Mouse (Mus musculus): ENCODE results near the gene Gpr19. TPM values are rescaled to one million over a fixed set of nuclear protein-coding genes. Genes with fewer than 3 reads are reported as not detected.

Gpr19 gene
- polyA plus RNA-seq, 1 experiment from 2014 or later, result 38.5 TPM

DNA sequence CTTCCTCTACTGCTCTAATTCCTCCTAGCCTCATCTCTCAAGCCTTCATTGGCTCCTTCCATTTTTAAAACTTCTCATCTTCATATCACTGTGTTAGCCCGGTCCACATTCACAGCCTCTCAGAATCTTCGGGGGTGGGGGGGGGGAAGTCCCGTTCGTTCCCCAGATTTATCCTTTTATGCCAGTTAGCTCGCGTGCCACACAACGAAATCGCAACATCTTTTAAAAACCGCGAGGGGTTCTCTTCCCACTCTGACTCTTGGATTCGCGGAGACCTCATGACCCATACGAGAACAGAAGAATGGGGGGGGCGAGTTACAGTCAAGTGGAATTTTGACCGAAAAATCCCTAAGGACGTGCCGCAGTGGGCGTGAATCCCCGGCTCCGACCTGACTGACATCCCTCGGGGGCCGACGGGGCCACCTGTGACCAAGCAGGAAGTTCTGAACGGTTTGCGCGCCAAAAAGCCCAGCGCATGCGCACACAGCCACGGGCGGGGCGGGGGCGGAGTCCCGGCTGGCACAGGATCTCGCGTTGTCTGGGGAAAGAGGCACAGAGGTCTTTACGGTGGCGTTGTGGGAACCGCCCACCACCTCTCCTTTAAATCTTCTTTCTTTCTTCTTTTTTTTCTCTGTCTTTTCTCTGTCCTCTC is 809 bp downstream of the Gpr19 start:
- H3K4me3 ChIP-seq (replicated peaks), result peak overlapping the region; percentile 63
- no peaks in the 10 kb centered on the region for H3K27me3 ChIP-seq
- WGBS, result under 1% methylated on average over 38 of the region's 38 CpGs
- H3K9me3 ChIP-seq, result no peaks in the 10 kb centered on the region
- peaks cover 17% of the 10 kb centered on the region for H3K4me1 ChIP-seq
- H3K36me3 ChIP-seq (replicated peaks), result no peaks in the 10 kb centered on the region
- H3K9ac ChIP-seq, result peak overlapping the region; percentile 78
- ATAC-seq (ENCODE audit: low FRiP score), result peak; percentile 94
- peak overlapping the region; percentile 100 for H3K27ac ChIP-seq
- peak overlapping the region; percentile 76 for H3K4me2 ChIP-seq

GRCm38 (mm10) chr6:134896570-134897436 is 1.6 kb downstream of the Gpr19 start:
- peak overlapping the region; percentile 76 for H3K4me2 ChIP-seq
- H3K4me1 ChIP-seq, result peaks cover 17% of the 10 kb centered on the region
- no peak overlapping the region for H3K27ac ChIP-seq
- H3K4me3 ChIP-seq (replicated peaks), result peak overlapping the region; percentile 63
- 60% methylated on average over 15 of the region's 15 CpGs for WGBS
- ATAC-seq (ENCODE audit: low FRiP score), result no peak
- peak overlapping the region; percentile 78 for H3K9ac ChIP-seq
- H3K9me3 ChIP-seq, result no peaks in the 10 kb centered on the region
- no peaks in the 10 kb centered on the region for H3K27me3 ChIP-seq
- H3K36me3 ChIP-seq (replicated peaks), result no peaks in the 10 kb centered on the region

GRCm38 (mm10) chr6:134890436-134890835 is 7.9 kb downstream of the Gpr19 start:
- Histone ChIP-seq H3K9me3 (no peaks in the 10 kb centered on the region), H3K4me3 (replicated peaks) (no peak overlapping the region), H3K27ac (no peak overlapping the region), H3K9ac (no peak overlapping the region), H3K4me2 (no peak overlapping the region), H3K36me3 (replicated peaks) (no peaks in the 10 kb centered on the region), H3K27me3 (no peaks in the 10 kb centered on the region), H3K4me1 (peaks cover 30% of the 10 kb centered on the region)
- 92% methylated on average over 7 of the region's 7 CpGs for WGBS
- no peak for ATAC-seq (ENCODE audit: low FRiP score)

DNA sequence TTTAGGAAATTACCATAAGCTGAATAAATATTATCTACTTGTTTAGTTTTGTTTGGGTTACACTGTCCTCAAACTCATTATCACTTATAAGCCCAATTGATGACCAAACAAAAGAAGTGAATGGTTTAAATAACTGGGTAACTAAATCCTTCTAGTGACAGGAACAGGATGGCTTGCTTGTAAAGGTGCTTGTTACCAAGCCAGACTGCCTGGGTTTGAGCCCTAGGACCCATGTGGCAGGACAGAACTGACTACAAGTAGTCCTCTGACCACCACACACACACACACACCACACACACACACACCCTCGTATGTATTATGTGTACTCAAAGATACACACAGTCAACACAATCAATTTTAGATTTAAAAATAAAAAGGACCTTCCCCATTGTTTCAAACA is 8.6 kb downstream of the Gpr19 start:
- Histone ChIP-seq H3K4me1 (peaks cover 37% of the 10 kb centered on the region), H3K4me2 (no peak overlapping the region), H3K4me3 (replicated peaks) (no peak overlapping the region), H3K27ac (no peak overlapping the region), H3K9me3 (no peaks in the 10 kb centered on the region), H3K27me3 (no peaks in the 10 kb centered on the region), H3K9ac (no peak overlapping the region), H3K36me3 (replicated peaks) (0 out of 2 replicates have a peak, but pooled peaks cover 2% of the 10 kb centered on the region)
- no peak for ATAC-seq (ENCODE audit: low FRiP score)
- 77% methylated on average over 1 of the region's 1 CpGs for WGBS

- peaks cover 45% of the 10 kb centered on the region for H3K4me1 ChIP-seq
- 0% methylated on average over 4 of the region's 4 CpGs for WGBS
- 0 out of 2 replicates have a peak, but pooled peaks cover 11% of the 10 kb centered on the region for H3K36me3 ChIP-seq (replicated peaks)
- peak overlapping the region; percentile 95 for H3K27ac ChIP-seq
- no peaks in the 10 kb centered on the region for H3K9me3 ChIP-seq
- H3K27me3 ChIP-seq, result no peaks in the 10 kb centered on the region
- H3K9ac ChIP-seq, result peak overlapping the region; percentile 42; the same call in 1 of the 2 replicates
- H3K4me2 ChIP-seq, result peak overlapping the region; percentile 67
- H3K4me3 ChIP-seq (replicated peaks), result peak overlapping the region; percentile 51; the same call in 1 of the 2 replicates
- ATAC-seq (ENCODE audit: low FRiP score), result peak; percentile 79
These were observed 9.8 kb downstream of the Gpr19 start for GRCm38 (mm10) chr6:134888563-134889017.

GRCm38 (mm10) chr6:134887711-134888449 is 10.5 kb downstream of the Gpr19 start:
- peak; percentile 93 for ATAC-seq (ENCODE audit: low FRiP score)
- Histone ChIP-seq H3K4me2 (peak overlapping the region; percentile 67), H3K9ac (peak overlapping the region; percentile 65), H3K4me3 (replicated peaks) (peak overlapping the region; percentile 51), H3K36me3 (replicated peaks) (0 out of 2 replicates have a peak, but pooled peaks cover 12% of the 10 kb centered on the region), H3K27ac (peak overlapping the region; percentile 95), H3K4me1 (peaks cover 45% of the 10 kb centered on the region), H3K9me3 (no peaks in the 10 kb centered on the region), H3K27me3 (no peaks in the 10 kb centered on the region)
- under 1% methylated on average over 10 of the region's 10 CpGs for WGBS

DNA sequence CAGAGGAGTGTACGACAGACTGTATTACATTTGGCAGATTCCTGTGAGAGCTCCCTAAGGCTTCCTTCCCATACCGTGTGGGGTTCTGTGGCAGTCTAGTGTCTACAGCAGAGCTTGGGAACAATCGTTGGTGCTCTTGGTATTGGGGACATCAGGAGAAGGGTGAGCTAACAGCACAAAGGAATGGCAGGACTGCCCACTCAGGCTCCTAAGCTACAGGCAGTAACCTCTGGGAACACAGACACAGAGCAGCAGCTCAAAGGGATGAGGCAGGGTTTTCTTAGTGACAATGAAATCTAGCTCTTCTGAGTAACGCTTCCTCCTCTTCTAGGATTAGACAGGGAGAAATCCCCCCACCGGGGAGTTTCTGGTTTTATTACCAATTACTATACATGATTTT is 11.4 kb downstream of the Gpr19 start:
- Histone ChIP-seq H3K9me3 (no peaks in the 10 kb centered on the region), H3K4me2 (peak overlapping the region; percentile 67), H3K36me3 (replicated peaks) (peaks cover 15% of the 10 kb centered on the region), H3K27me3 (no peaks in the 10 kb centered on the region), H3K4me1 (peaks cover 45% of the 10 kb centered on the region), H3K4me3 (replicated peaks) (peak overlapping the region; percentile 51), H3K9ac (peak overlapping the region; percentile 65), H3K27ac (peak overlapping the region; percentile 95)
- ATAC-seq (ENCODE audit: low FRiP score), result peak; percentile 24; the same call in 1 of the 2 replicates
- 17% methylated on average over 5 of the region's 5 CpGs for WGBS

DNA sequence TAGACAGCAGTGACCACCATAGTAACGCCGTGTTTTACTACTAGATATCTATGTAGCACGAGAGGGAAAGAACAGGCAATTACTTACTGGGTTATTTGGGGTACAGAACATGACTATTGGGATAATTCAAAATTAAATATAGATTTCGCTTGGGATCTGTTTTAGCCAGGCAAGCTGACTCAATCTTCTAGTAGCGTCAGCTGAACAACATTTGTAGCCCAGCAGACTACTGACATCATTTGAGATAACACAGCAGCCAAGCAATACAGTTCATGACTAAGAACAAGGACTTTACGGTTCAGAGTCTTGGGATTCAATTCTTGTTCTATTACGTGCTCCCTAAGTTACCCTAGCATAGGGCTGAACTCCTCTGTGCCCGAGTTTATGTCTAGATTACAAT is 11.9 kb downstream of the Gpr19 start:
- Histone ChIP-seq H3K4me2 (peak overlapping the region; percentile 67), H3K27me3 (no peaks in the 10 kb centered on the region), H3K36me3 (replicated peaks) (peaks cover 19% of the 10 kb centered on the region), H3K4me1 (peaks cover 47% of the 10 kb centered on the region), H3K4me3 (replicated peaks) (peak overlapping the region; percentile 51), H3K9ac (peak overlapping the region; percentile 65), H3K9me3 (no peaks in the 10 kb centered on the region), H3K27ac (no peak overlapping the region)
- 80% methylated on average over 8 of the region's 8 CpGs for WGBS
- ATAC-seq (ENCODE audit: low FRiP score), result no peak

GRCm38 (mm10) chr6:134885515-134885914 is 12.9 kb downstream of the Gpr19 start:
- Histone ChIP-seq H3K4me2 (peak overlapping the region; percentile 67), H3K36me3 (replicated peaks) (peaks cover 19% of the 10 kb centered on the region), H3K4me1 (peaks cover 56% of the 10 kb centered on the region), H3K27ac (no peak overlapping the region), H3K4me3 (replicated peaks) (peak overlapping the region; percentile 51), H3K9me3 (no peaks in the 10 kb centered on the region), H3K9ac (no peak overlapping the region), H3K27me3 (no peaks in the 10 kb centered on the region)
- whole genome bisulfite sequencing, result 86% methylated on average over 2 of the region's 2 CpGs
- no peak for ATAC-seq (ENCODE audit: low FRiP score)

- no peak overlapping the region for H3K4me3 ChIP-seq (replicated peaks)
- ATAC-seq (ENCODE audit: low FRiP score), result no peak
- H3K9ac ChIP-seq, result no peak overlapping the region
- H3K27me3 ChIP-seq, result no peaks in the 10 kb centered on the region
- H3K4me2 ChIP-seq, result no peak overlapping the region
- H3K4me1 ChIP-seq, result peaks cover 59% of the 10 kb centered on the region
- 91% methylated on average over 4 of the region's 4 CpGs for WGBS
- no peak overlapping the region for H3K27ac ChIP-seq
- H3K9me3 ChIP-seq, result no peaks in the 10 kb centered on the region
- H3K36me3 ChIP-seq (replicated peaks), result peaks cover 19% of the 10 kb centered on the region
These were observed 14.7 kb downstream of the Gpr19 start for GRCm38 (mm10) chr6:134883661-134884060.

DNA sequence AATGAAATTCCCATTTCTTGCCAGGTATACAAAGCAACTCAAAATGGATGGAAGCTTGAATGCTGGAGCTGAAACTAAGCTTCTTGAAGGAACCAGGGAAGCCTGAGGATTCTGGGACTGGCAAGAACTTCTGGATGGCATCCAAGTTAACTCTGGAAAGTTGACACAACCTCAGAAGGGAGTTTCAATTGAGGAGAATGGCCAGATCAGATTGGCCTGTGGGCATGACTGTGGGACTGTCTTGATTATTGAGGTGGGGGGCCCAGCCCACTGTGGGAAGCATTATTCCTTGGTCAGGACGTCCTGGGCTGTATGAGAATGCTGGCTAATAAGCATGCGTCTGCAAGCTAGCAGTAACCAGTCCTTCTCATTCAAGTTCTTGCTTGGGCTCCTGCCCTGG is 18.3 kb downstream of the Gpr19 start:
- Histone ChIP-seq H3K27me3 (no peaks in the 10 kb centered on the region), H3K27ac (no peak overlapping the region), H3K4me1 (peaks cover 33% of the 10 kb centered on the region), H3K4me2 (no peak overlapping the region), H3K9ac (no peak overlapping the region), H3K9me3 (no peaks in the 10 kb centered on the region), H3K4me3 (replicated peaks) (no peak overlapping the region), H3K36me3 (replicated peaks) (peaks cover 30% of the 10 kb centered on the region)
- 55% methylated on average over 2 of the region's 2 CpGs for WGBS
- no peak for ATAC-seq (ENCODE audit: low FRiP score)

GRCm38 (mm10) chr6:134879556-134879955 is 18.8 kb downstream of the Gpr19 start:
- ATAC-seq (ENCODE audit: low FRiP score), result no peak
- Histone ChIP-seq H3K4me3 (replicated peaks) (no peak overlapping the region), H3K4me1 (peaks cover 29% of the 10 kb centered on the region), H3K9me3 (no peaks in the 10 kb centered on the region), H3K4me2 (no peak overlapping the region), H3K36me3 (replicated peaks) (peaks cover 26% of the 10 kb centered on the region), H3K27me3 (no peaks in the 10 kb centered on the region), H3K27ac (no peak overlapping the region), H3K9ac (no peak overlapping the region)
- 96% methylated on average over 5 of the region's 5 CpGs for WGBS
